Mouse (Mus musculus) gastrocnemius, adult 2 months (tissue): ENCODE data around the gene Rsph10b. TPM values are rescaled to one million over a fixed set of nuclear protein-coding genes. Genes with fewer than 3 reads are reported as not detected.
A peak's percentile ranks its signal among the peaks of the same experiment; 100 is the strongest.

Source experiments
- DNase-seq: peaks from one replicate; pipeline ENCODE4 v3.0.0; 2022
- H3K27ac ChIP-seq: fragments of 200-600 bp; 2 replicates; pipeline ENCODE4 v1.8.1; 2022; ENCODE audit warnings: mild to moderate bottlenecking
- H3K4me3 ChIP-seq: fragments of 200-600 bp; 2 replicates; pipeline ENCODE4 v1.8.1; 2022; ENCODE audit warnings: mild to moderate bottlenecking, moderate library complexity
- CTCF ChIP-seq: fragments of 200-600 bp; IDR thresholded peaks from 2 replicates; pipeline ENCODE4 v1.8.1; 2022; ENCODE audit warnings: antibody characterized with exemption, mild to moderate bottlenecking, moderate library complexity
- intact Hi-C: fragments of 180-260 bp; cut with DNase I; formaldehyde crosslinking; loops from one replicate; pipeline ENCODE4 v1.15.1; 2025
- total RNA-seq, 2 experiments: library from RNA; stranded (reverse); gene quantifications; 2 replicates each; pipeline ENCODE4 v1.2.3; 2021

The Rsph10b gene
- total RNA-seq, 2 experiments from 2014 or later: 0.31 to 0.84 TPM

GRCm38 (mm10) chr5:143950016-143950415, 17.2 kb downstream of the Rsph10b start:
- TF ChIP-seq CTCF: no peak
- intact Hi-C loops: no loop called here

GRCm38 (mm10) chr5:143957101-143957500, 24.3 kb downstream of the Rsph10b start:
- H3K27ac ChIP-seq: no peak overlapping the region
- no peak overlapping the region for H3K4me3 ChIP-seq
- no peak for TF ChIP-seq CTCF
- DNase-seq: no peak
- intact Hi-C loops: no loop called here

More at GRCm38 (mm10) chr5:143950016-143950415, 17.2 kb downstream of the Rsph10b start:
- H3K4me3 ChIP-seq: no peak overlapping the region
- H3K27ac ChIP-seq: no peak overlapping the region
- no peak for DNase-seq

GRCm38 (mm10) chr5:143959551-143959950, 26.7 kb downstream of the Rsph10b start:
- intact Hi-C loops: no loop called here
- H3K27ac ChIP-seq: no peak overlapping the region
- no peak for TF ChIP-seq CTCF
- DNase-seq: no peak
- H3K4me3 ChIP-seq: no peak overlapping the region

- Histone ChIP-seq H3K27ac (no peak overlapping the region), H3K4me3 (no peak overlapping the region)
- intact Hi-C loops: no loop called here
- DNase-seq: no peak
- TF ChIP-seq CTCF: no peak
These were observed 28.3 kb downstream of the Rsph10b start for GRCm38 (mm10) chr5:143961176-143961575.

GRCm38 (mm10) chr5:143965586-143966345, 32.9 kb downstream of the Rsph10b start:
- Histone ChIP-seq H3K4me3 (no peak overlapping the region), H3K27ac (no peak overlapping the region)
- no peak for TF ChIP-seq CTCF
- intact Hi-C loops: no loop called here
- DNase-seq: no peak

- no peak overlapping the region for H3K4me3 ChIP-seq
- intact Hi-C loops: no loop called here
- no peak for DNase-seq
- TF ChIP-seq CTCF: no peak
- no peak overlapping the region for H3K27ac ChIP-seq
These were observed 33.8 kb downstream of the Rsph10b start for GRCm38 (mm10) chr5:143966671-143967070.

- H3K4me3 ChIP-seq: no peak overlapping the region
- no peak for TF ChIP-seq CTCF
- DNase-seq: no peak
- H3K27ac ChIP-seq: no peak overlapping the region
- intact Hi-C loops: no loop called here
These were observed 39.8 kb downstream of the Rsph10b start for GRCm38 (mm10) chr5:143972628-143973027.

- intact Hi-C loops: loop anchor here (5.0 kb wide), 1 partner anchor 243 kb away; the partner anchor contains the start of gene Usp42
- H3K27ac ChIP-seq: no peak overlapping the region
- DNase-seq: peak; percentile 84
- peak; percentile 89 for TF ChIP-seq CTCF
- H3K4me3 ChIP-seq: no peak overlapping the region
These were observed 42.2 kb downstream of the Rsph10b start for GRCm38 (mm10) chr5:143974931-143975630.

- no peak overlapping the region for H3K27ac ChIP-seq
- DNase-seq: no peak
- intact Hi-C loops: loop anchor here (5.0 kb wide), 1 partner anchor 243 kb away; the partner anchor contains the start of gene Usp42
- no peak overlapping the region for H3K4me3 ChIP-seq
- no peak for TF ChIP-seq CTCF
These were observed 42.7 kb downstream of the Rsph10b start for GRCm38 (mm10) chr5:143975631-143975933.

GRCm38 (mm10) chr5:143976232-143976631, 43.4 kb downstream of the Rsph10b start:
- no peak overlapping the region for H3K4me3 ChIP-seq
- no peak for DNase-seq
- H3K27ac ChIP-seq: no peak overlapping the region
- TF ChIP-seq CTCF: no peak
- intact Hi-C loops: loop anchor here (5.0 kb wide), 1 partner anchor 244 kb away; the partner anchor contains the start of gene Usp42

GRCm38 (mm10) chr5:143976726-143977431, 44.0 kb downstream of the Rsph10b start:
- intact Hi-C loops: loop anchor here (5.0 kb wide), 1 partner anchor 245 kb away; the partner anchor contains the start of gene Usp42
- TF ChIP-seq CTCF: no peak

GRCm38 (mm10) chr5:143980858-143981257, 48.0 kb downstream of the Rsph10b start:
- no peak overlapping the region for H3K4me3 ChIP-seq
- TF ChIP-seq CTCF: no peak
- DNase-seq: no peak
- no peak overlapping the region for H3K27ac ChIP-seq
- intact Hi-C loops: no loop called here

More at GRCm38 (mm10) chr5:143976726-143977431, 44.0 kb downstream of the Rsph10b start:
- DNase-seq: no peak
- Histone ChIP-seq H3K27ac (no peak overlapping the region), H3K4me3 (no peak overlapping the region)

- no peak for DNase-seq
- H3K27ac ChIP-seq: no peak overlapping the region
- no peak for TF ChIP-seq CTCF
- intact Hi-C loops: no loop called here
- H3K4me3 ChIP-seq: no peak overlapping the region
These were observed 49.5 kb downstream of the Rsph10b start for GRCm38 (mm10) chr5:143982361-143982760.
